Mouse (Mus musculus) adrenal gland, adult 18-20 months (tissue): ENCODE measurements around the gene Tns4. TPM values are rescaled to one million over a fixed set of nuclear protein-coding genes. Genes with fewer than 3 reads are reported as not detected.
A peak's percentile ranks its signal among the peaks of the same experiment; 100 is the strongest.

Experiments used
- DNase-seq, 2 experiments: peaks; one replicate each; pipeline ENCODE4 v3.0.0; 2021 to 2022; ENCODE audit warnings: low spot score in 2 of 2
- total RNA-seq, 2 experiments: library from RNA; stranded (reverse); gene quantifications; 1 replicate in 1 of 2; 2 replicates in 1 of 2; pipeline ENCODE4 v1.2.3; 2021

The Tns4 gene
- total RNA-seq, 2 experiments from 2014 or later: 0.43 to 0.67 TPM

DNA sequence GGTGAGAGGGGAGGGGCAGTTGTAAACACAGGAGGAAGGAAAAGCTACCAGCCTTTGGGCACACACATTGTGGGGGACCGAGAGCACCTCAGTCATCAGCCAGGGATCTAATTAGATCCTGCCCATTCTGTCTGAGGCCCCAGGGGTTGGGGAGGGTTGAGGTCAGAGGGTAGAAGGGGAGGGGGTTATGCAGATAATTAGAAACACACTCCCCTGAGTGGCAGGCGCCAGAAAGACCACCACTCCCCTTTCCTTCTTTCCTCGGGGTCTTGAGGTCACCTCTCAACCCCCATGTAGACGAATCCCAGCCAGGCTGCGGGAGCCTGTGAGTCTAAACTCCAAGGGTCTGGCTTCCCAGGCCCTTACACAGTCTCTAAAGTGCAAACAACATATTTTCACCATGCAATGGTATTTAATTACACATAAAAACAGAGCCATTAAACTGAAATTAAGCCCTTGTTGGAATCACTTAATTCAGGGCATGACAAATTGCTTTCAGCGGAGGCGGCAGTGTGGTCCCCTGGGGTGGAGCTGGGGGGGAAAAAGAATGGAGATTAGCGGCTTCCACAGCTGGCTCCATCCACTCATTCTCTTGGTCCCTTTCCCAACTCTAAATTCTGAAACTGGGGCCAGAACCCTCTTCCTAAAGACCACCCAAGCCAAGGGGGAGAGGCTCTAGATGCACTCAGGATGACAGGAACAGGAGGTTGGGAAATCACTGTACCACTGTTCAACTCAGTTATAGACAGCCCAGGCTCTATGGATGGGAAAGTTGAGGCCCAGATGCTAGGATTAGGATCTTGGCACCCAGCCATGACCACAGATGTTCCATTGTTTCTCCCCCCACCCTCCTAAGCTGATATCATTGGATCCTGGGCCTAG lies 33.3 kb downstream of the Tns4 start:
- DNase-seq: no peak

DNA sequence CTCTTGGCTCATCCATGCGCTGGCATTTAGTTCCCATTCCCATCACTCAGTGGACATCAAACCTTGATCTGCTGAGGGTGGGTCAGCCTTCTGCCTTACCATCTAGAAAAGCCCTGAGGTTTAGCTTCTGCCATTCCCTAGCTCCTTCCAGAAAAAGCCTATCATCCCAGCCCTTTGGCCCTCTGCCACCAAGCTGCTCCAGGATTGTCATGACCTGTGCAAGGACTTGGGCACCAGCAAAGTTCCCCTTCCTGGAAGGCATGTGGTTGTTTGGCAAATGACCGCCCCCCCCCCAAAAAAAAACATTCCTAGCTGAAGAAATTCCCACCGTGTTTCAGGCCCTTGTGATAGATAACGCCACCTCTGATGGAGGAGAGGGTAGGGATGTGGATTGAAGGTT lies 34.0 kb downstream of the Tns4 start:
- no peak for DNase-seq

- DNase-seq: no peak
Measured at GRCm38 (mm10) chr11:99047643-99048042, 41.5 kb downstream of the Tns4 start.

DNA sequence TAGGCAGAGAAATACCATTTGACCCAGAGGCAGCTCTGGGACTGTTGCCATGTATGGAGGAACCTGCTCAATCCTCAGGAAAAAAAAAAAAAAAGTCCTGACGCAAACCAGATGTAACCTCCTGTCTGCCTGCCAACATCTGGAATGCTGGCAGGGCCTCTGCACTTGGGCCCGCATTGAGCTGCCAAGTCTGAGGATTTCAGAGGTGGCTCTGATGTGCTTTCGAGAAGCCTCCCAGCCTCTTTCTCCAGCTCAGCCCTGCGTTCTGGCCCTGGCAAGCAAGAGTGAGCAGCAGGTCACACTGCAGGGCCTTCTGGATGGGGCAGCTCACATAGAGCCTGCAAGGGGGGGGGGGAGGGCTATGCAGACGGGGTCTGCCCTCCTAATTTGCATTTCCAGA lies 42.0 kb downstream of the Tns4 start:
- DNase-seq: no peak

GRCm38 (mm10) chr11:99045159-99045889 lies 43.8 kb downstream of the Tns4 start:
- no peak for DNase-seq

- no peak for DNase-seq
Measured at GRCm38 (mm10) chr11:99044306-99044705, 44.8 kb downstream of the Tns4 start.

GRCm38 (mm10) chr11:99043632-99044031 lies 45.5 kb downstream of the Tns4 start:
- no peak for DNase-seq

- DNase-seq: no peak
Measured at GRCm38 (mm10) chr11:99042834-99043431, 46.2 kb downstream of the Tns4 start.

DNA sequence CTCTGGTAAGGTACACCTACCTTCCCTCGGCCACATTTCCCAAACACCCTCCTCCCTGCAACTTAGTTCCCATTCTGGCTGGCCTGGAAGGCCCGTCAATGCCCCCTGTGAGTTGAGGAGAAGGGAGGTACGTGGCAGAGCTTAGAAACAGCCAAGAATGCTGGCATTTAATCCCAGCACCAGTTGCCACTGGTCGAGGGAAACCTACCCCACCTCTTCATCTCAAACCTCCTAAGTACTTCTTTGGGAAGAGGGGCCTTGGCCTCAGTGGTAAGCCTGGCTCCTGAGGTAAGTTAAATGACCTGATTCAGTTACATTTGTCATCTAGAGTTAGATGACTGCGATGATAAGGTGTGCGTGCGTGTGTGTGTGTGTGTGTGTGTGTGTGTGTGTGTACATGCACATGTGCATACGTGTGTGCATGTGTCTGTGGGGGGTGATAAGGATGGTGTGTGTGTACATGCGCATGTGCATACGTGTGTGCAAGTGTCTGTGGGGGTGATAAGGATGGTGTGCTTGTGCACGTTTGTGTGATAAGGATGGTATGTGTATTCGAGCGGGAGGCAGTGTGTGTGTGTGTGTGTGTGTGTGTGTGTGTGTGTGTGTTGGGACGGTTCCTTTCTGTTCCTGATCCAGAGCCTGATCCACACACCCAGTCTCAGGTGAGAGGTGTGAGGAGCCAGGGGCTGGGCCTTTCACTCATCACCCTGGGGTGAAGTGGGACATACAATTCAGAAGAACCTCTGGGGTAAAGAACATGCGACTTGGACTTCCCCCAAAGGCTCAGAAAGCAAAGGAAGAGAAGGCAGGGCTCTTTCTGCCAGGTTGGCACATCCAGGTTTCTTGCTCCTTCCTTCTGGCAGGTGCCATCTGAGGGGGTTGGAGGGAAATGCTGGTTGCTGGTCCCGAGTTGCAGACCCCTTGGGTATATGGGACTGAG lies 47.0 kb downstream of the Tns4 start:
- no peak for DNase-seq

DNA sequence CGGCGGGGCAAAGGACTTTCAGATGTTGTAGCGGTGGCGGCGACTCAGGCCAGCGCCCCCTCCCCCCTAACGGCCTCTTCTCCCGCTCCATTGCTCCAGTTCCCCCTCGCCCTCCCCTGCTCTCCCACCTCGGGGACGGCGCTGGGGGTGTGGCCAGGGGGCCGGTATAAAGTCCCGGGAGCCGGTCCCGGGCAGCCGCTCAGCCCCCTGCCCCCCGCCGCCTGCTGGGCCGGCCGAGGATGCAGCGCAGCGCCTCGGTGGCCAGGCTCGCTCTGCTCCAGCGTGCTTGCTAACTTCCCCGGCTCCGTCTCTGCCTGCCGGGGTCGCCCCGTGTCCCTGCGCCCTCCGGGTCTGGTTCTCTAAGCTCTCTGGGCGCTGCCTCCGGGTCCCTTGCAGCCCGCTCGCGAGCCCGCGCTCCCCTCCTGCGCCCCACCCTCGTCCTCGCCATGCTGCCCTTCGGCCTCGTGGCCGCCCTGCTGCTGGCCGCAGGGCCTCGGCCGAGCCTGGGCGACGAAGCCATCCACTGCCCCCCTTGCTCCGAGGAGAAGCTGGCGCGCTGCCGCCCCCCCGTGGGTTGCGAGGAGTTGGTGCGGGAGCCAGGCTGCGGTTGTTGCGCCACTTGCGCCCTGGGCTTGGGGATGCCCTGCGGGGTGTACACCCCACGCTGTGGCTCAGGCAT lies 47.9 kb downstream of the Tns4 start, which contains the start of gene Igfbp4:
TSS of gene Igfbp4 (plus strand) at position 194 of the 679 bp plus-strand sequence.
- peak; percentile 22 to 66 for DNase-seq

GRCm38 (mm10) chr11:99040346-99040974 lies 48.6 kb downstream of the Tns4 start:
- no peak for DNase-seq

DNA sequence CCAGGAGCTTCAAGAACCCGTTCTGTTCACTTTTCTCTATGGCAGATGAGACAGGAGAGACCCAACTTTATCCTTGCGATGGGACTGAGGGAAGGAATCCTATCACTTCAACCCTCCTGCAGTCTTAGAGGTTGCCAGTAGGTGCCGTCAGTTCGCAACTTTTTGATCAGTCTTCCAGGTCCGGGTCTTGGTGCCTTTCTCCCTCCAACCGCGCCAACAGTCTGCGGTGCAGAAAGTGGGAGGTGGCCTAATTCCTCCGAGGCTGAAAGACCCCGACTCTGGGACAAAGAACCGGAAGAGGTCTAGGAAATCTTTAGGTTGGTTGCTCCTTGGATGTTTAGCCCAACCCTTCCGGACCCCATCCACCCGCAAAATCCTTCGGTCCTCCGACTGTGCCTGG lies 49.3 kb downstream of the Tns4 start:
- DNase-seq: peak; percentile 68 to 72

DNA sequence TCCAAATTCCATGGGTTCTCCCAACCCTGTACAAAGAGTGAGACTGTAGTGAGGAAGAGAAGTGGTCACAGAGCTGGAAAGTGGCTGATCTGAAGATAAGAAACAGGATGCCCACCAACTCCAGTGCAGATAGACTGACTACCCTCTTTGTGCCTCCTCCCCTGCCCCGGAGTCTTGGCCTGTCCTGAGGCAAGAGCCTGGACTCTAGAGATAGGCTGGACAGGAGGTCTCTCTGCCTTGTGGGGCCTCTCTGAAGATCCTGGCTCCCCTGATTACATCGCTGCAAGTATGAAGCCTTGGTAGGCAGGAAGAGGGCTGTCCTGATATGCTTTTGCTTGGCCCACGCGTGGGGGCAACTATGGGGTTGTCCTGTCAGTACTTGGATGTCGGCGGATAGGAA lies 52.9 kb downstream of the Tns4 start:
- DNase-seq: no peak

DNA sequence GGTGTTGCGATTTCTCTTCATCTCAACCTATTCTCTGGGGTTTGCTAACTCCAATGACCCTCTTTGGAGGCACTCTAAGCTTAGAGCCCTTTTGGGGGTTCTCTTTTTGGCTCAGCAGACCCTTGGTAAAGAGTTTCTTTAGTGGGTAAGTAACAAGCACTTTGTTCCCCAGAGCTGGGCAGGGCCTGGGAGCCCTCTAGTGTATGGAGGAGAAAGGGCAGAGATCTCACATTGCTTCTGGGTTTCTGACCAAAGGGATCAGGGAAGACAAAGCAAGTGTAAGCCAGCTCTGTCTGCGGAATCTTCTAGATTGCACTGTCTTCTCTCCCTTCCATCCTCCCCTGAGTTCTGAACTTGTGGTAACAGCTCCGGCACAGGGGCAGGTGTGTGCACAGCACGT lies 53.8 kb downstream of the Tns4 start:
- DNase-seq: no peak

DNA sequence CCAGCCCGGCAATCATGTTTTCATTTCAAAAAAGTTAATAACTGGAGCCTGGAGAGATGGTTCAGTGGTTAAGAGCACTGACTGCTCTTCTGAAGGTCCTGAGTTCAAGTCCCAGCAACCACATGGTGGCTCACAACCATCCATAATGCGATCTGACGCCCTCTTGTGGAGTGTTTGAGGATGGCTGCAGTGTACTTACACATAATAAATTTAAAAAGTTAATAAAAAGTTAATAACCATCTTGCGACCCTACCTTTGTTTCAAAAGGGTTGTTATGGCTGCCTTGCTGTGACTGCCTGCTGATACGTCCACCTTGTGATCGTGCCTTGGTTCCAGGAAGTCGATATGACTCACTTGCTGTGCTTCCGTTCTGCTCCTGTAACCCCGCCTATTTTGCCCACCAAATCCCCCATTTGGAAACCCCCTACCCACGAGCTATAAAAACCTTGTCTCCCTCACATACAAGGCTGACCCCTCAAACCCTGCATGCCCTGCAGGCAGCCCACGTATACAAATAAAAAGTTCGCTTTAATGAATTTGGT lies 62.1 kb downstream of the Tns4 start:
- DNase-seq: no peak

DNA sequence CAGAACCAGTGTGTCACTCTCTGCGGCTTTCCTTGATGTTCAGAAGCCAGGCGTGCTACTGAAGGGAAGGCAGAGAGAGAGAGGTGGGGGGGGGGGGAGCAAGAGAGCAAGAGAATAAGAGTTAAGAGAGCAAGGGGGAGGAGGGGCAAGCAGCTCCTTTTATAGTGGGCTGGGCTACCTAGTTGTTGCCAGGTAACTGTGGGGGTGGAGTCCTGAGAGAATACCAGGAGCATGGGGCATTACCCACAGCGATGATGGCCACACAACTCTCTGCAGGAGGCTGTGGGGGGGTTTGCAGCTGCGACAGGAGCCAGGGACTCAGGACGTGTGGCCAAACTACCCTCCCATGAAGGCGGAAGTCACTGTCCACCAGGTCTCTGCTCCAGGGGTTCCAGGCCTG lies 63.2 kb downstream of the Tns4 start:
- no peak for DNase-seq

DNA sequence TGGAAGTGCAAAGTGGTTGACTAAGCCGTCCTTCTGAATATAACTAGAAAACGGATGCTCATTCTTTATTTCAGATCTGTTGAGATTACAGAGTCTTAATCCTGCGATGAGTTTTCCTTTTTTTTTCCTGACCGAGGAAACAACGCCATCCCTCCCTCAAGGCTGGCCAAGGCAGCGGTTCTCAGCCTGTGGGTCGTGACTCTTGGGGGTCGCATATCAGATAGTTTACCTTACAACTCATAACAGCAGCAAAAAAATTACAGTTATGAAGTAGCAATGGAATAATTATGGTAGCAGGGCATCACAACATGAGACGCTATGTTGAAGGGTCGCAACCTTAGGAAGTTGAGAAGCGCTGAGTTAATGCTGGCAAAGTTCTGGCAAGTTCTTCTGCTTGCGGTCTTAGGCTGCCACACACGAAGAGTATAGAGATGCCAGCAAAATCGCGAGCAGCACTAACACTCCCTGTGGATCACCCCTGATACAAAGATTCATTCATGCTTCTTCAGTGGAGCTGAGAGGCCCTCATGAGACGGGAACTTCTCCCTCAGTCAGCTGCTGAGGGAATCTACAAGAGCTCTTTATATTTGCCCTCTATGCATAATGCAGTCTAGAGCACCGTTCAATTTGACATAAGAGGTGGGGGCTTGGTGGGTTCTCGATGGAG lies 64.5 kb downstream of the Tns4 start:
- no peak for DNase-seq

- DNase-seq: peak; percentile 89 to 96
Measured at GRCm38 (mm10) chr11:99023500-99024467, 65.3 kb downstream of the Tns4 start, which contains the start of gene Top2a. Gene Top2a (minus strand): TSS chr11:99024189.
